Mouse (Mus musculus) left cerebral cortex, adult 18-20 months (tissue): ENCODE measurements around the gene Pspn. TPM values are rescaled to one million over a fixed set of nuclear protein-coding genes. Genes with fewer than 3 reads are reported as not detected.

Experiments
- DNase-seq, 2 experiments: peaks; one replicate each; pipeline ENCODE4 v3.0.0; 2021 to 2022; ENCODE audit warnings: low spot score in 2 of 2, mixed read lengths in 1 of 2
- total RNA-seq, 2 experiments: library from RNA; stranded (reverse); gene quantifications; 2 replicates each; pipeline ENCODE4 v1.2.3; 2021

Gene Pspn
- total RNA-seq, 2 experiments from 2014 or later = 0.82 TPM; not detected in 1

DNA sequence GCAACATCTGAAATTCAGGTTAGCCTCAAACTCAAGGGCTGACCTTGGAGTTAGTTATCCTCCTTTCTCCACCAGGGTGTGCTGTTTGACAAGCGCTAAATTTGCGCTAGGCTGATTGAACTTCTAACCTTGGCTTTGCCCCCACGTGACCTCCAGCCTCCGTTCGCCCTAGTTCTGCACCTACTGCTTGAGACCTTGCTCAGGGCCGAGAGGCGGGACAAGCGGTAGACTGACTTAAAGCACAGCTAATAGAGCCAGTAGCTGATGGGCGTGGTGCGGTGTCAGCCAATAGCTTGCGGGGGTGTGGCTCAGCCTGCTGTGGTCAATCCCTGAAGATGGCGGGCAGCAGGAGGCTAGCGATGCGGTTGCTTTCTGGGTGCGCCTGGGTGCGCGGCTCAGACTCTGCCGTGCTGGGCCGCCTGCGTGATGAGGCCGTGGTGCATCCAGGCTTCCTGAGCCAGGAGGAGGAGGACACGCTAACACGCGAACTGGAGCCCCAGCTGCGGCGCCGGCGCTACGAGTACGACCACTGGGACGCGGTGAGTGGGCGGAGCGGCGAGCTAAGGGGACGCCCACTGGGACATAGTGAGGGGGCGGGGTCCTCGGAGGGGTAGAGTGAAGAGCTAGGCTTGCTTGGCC lies 2.7 kb downstream of the Pspn start, which contains the start of gene Alkbh7:
Alkbh7 (plus strand) TSS at position 311 of the 639 bp plus-strand sequence.
- DNase-seq = peak; percentile 90 to 93

DNA sequence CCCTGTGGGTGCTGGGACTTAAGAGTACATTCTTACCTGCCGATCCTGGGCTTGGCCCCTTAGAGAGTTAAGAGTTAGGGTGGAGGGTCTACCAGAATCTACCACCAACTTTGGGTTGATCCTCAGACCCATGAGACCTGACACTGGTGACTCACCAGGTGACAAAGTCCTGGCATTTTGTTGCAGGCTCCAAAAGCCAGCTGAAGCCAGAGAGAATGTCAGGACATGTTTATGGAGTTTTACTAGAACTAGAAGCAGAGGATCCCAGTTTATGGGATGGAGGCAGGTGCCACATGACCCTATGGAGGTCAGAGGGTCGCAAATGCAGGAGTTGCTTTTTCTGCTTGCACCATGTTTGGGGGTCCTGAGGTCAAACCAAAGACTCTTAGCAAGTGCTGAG lies 3.3 kb downstream of the Pspn start:
- DNase-seq = no peak

DNA sequence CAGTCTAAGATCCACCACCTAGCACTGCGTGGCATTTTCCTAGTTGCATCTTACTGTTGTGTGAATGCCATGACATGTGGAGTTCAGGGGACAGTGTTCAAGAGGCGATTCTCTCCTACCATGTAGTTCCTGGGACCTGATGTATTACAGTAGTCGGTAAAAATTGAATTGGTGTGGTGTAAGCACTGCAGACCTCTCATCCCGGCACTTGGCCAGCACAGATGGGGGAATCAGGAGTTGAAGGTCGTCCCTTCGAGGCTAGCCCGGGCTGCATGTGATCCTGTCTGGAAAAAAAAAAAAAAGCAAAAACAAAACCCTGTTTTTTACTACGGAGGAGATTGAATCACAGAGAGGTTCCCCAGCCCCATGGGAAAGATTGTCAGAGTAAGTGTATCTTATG lies 4.8 kb downstream of the Pspn start:
- no peak for DNase-seq

DNA sequence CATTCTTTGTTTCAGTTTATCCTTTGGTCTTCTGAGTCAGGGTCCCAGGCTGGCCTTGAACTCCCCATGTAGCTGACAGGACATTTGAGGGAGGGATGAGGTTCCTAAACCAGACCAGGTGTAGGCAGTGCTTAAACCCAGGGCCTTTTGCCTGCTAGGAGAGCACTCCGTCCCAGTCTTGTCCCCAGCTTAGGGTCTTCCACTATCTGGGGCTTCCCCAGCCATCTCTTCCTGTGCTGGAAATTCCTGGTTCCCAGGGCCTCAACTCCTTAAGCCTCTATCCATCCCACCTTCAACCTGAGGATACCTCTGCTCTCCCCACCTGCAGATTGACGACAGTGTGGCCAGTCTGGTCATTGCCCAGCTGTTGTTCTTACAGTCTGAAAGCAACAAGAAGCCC lies 8.9 kb downstream of the Pspn start:
- DNase-seq = no peak

DNA sequence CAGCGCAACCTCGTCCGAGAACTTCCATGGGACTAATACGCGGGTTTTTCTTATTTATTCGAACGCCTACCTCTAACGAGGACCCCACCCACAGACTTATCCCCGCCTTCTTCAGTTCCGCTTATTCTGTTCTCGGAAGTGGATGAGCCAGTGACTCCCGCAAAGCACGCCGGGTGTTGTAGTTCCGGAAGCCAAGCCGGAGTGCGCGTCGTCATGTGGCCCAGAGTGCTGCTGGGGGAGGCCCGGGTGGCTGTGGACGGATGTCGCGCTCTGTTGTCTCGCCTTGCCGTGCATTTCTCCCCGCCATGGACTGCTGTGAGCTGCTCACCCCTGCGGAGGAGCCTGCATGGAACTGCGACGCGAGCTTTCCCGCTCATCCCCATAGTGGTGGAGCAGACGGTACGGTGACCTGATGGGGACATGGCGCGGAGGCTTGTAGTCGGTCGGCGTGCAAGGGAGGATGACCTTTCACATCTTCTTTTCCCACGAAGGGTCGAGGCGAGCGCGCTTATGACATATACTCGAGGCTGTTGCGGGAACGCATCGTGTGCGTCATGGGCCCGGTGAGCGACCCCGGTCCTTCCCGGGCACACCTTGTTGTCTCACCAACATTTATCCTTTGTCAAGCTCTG lies 9.6 kb downstream of the Pspn start, which contains the start of gene Clpp:
Clpp (plus strand) TSS at position 191 of the 632 bp plus-strand sequence.
- peak; percentile 95 for DNase-seq

- DNase-seq = peak; percentile 73 to 78
These were observed 10.2 kb downstream of the Pspn start for GRCm38 (mm10) chr17:56989467-56990114.

DNA sequence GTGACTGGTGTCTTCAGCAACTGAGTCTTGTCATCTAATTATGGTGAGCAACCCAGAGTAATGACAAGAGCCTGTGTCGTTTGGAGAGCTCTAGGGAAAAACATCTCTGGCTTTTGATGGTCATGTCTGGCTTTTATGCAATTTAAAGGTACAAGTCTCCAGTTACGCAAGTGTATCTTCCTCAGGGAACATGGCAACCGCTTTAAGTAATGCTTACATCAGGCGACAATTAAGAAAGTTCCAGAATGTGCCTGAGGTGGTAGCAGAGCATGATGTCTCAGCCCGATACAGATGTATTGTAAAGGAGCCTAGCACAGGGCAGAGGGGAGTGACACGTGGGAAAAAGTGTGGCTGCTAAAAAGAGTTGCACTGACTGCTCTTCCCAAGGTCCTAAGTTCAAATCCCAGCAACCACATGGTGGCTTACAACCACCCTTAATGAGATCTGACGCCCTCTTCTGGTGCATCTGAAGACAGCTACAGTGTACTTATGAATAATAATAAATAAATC lies 10.8 kb downstream of the Pspn start:
- no peak for DNase-seq

DNA sequence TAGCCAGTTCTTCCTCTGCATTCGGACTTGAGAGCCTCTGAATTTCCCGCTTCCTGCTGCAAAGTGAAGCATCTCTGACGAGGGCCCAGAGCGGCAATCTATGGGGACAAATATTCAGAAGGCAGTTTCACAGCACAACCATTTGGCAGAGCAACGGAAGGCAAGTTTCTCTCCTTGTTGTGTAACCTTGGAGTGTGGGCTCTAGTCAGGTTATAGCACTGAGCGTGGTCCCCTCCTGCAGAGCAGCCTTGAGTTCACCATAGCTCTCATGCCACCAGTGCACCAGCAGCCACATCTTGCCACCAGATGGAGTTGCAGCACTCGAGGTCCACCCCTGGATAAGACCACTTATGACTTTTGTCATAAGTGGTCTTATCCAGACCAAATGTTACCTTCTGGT lies 11.4 kb downstream of the Pspn start:
- DNase-seq = no peak

GRCm38 (mm10) chr17:56986105-56986805 lies 13.6 kb downstream of the Pspn start:
- DNase-seq = no peak

GRCm38 (mm10) chr17:56985656-56986055 lies 14.2 kb downstream of the Pspn start:
- no peak for DNase-seq

GRCm38 (mm10) chr17:56984886-56985285 lies 14.9 kb downstream of the Pspn start:
- DNase-seq = no peak

- no peak for DNase-seq
These were observed 17.8 kb downstream of the Pspn start, which contains the start of gene Acer1 for GRCm38 (mm10) chr17:56982013-56982412. Gene Acer1, minus strand, starts transcription at chr17:56982126.

GRCm38 (mm10) chr17:56981049-56981448 lies 18.8 kb downstream of the Pspn start:
- no peak for DNase-seq

- no peak for DNase-seq
These were observed 20.3 kb downstream of the Pspn start for GRCm38 (mm10) chr17:56979524-56979923.

- DNase-seq = no peak
These were observed 23.1 kb downstream of the Pspn start for GRCm38 (mm10) chr17:56976531-56977390.

DNA sequence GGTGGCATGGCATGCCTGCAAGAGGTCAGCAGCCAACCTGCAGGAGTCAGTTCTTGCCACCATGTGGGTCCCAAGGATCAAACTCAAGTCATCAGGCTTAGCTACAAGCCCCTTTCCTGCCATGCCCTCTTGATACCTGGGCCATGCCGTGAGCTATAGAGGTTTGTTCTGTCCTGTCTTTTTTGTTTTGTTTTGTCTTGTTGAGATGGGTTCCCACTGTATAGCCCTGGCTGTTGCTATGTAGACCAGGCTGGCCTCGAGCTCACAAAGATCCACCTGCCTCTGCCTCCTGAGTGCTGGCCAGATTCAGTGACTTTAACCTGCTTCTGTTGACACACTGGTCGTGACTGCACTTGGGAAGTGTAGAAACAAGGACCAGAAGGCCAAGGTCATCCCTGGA lies 24.4 kb downstream of the Pspn start:
- no peak for DNase-seq

GRCm38 (mm10) chr17:56974708-56975240 lies 25.0 kb downstream of the Pspn start:
- DNase-seq = no peak

GRCm38 (mm10) chr17:56973956-56974707 lies 25.7 kb downstream of the Pspn start:
- DNase-seq = no peak

GRCm38 (mm10) chr17:56970081-56970480 lies 29.7 kb downstream of the Pspn start:
- DNase-seq = no peak
